Mouse (Mus musculus): Measurements from ENCODE around the gene Mettl7b. TPM values are rescaled to one million over a fixed set of nuclear protein-coding genes. Genes with fewer than 3 reads are reported as not detected.
"Not testable (repeated sequence)": the region's sequence is repeated elsewhere in the genome, so short reads cannot be mapped to it uniquely, and the experiment has no call there.

Gene Mettl7b
- polyA plus RNA-seq (2012), result 0.06 TPM in 1 of 2 replicates, not detected in the other

GRCm38 (mm10) chr10:128960590-128961584, at the start of gene Mettl7b:
Mettl7b (minus strand) TSS chr10:128960988.
- TF ChIP-seq GATA1 (IDR thresholded peaks at IDR 0.05; ENCODE audit: low read length), result no peak

GRCm38 (mm10) chr10:129010288-129010841, 49.6 kb upstream of the Mettl7b start, which contains the start of gene Olfr763:
Olfr763 (plus strand) TSS chr10:129010791.
- TF ChIP-seq GATA1 (IDR thresholded peaks at IDR 0.05; ENCODE audit: low read length), result no peak

GRCm38 (mm10) chr10:129004032-129004920, 43.5 kb upstream of the Mettl7b start:
- no peak for TF ChIP-seq GATA1 (IDR thresholded peaks at IDR 0.05; ENCODE audit: low read length)

- no peak for TF ChIP-seq GATA1 (IDR thresholded peaks at IDR 0.05; ENCODE audit: low read length)
Observed at GRCm38 (mm10) chr10:128996523-128997040, 35.8 kb upstream of the Mettl7b start.

GRCm38 (mm10) chr10:128995796-128996195, 35.0 kb upstream of the Mettl7b start:
- TF ChIP-seq GATA1 (IDR thresholded peaks at IDR 0.05; ENCODE audit: low read length), result no peak

- peak; percentile 16 for TF ChIP-seq GATA1 (IDR thresholded peaks at IDR 0.05; ENCODE audit: low read length)
Observed at GRCm38 (mm10) chr10:128990994-128991393, 30.2 kb upstream of the Mettl7b start.

GRCm38 (mm10) chr10:128989131-128989530, 28.3 kb upstream of the Mettl7b start, which contains the start of gene Olfr9:
Olfr9 (plus strand) TSS chr10:128989431.
- TF ChIP-seq GATA1 (IDR thresholded peaks at IDR 0.05; ENCODE audit: low read length), result not testable (repeated sequence)

GRCm38 (mm10) chr10:128980644-128981365, 20.0 kb upstream of the Mettl7b start:
- TF ChIP-seq GATA1 (IDR thresholded peaks at IDR 0.05; ENCODE audit: low read length), result no peak

- TF ChIP-seq GATA1 (IDR thresholded peaks at IDR 0.05; ENCODE audit: low read length), result no peak
Observed at GRCm38 (mm10) chr10:128977522-128978114, 16.8 kb upstream of the Mettl7b start.

- no peak for TF ChIP-seq GATA1 (IDR thresholded peaks at IDR 0.05; ENCODE audit: low read length)
Observed at GRCm38 (mm10) chr10:128976395-128976794, 15.6 kb upstream of the Mettl7b start.

- TF ChIP-seq GATA1 (IDR thresholded peaks at IDR 0.05; ENCODE audit: low read length), result no peak
Observed at GRCm38 (mm10) chr10:128972841-128973240, 12.1 kb upstream of the Mettl7b start.

GRCm38 (mm10) chr10:128970740-128971250, 10.0 kb upstream of the Mettl7b start:
- TF ChIP-seq GATA1 (IDR thresholded peaks at IDR 0.05; ENCODE audit: low read length), result no peak

- no peak for TF ChIP-seq GATA1 (IDR thresholded peaks at IDR 0.05; ENCODE audit: low read length)
Observed at GRCm38 (mm10) chr10:128968341-128968749, 7.6 kb upstream of the Mettl7b start.

GRCm38 (mm10) chr10:128965871-128966270, 5.1 kb upstream of the Mettl7b start:
- TF ChIP-seq GATA1 (IDR thresholded peaks at IDR 0.05; ENCODE audit: low read length), result no peak

Data from G1E-ER4 (cell line).